Mouse (Mus musculus): ENCODE measurements around the gene Gm19426. TPM values are rescaled to one million over a fixed set of nuclear protein-coding genes. Genes with fewer than 3 reads are reported as not detected.

The Gm19426 gene
- polyA plus RNA-seq, 1 experiment: 9.9 TPM

DNA sequence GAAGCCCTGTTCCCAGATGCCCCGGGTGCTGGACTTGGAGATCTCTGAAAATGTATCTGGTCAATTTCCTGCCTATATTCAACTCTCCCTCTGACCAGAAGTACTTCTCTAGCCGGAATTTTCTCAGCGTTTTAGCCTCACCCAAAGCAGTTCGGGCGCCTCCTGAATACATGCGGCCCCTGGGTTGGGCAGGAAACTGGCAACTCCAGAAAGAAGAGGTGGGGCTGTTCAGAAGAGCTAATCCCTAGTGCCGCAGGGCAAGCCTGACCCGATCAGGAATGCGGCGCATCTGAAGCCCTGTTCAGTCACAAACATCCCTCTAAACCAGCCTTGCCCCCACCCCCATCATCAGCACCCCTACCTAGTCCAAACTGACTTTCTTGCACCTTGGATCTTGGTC is 671 bp upstream of the Gm19426 start:
- Histone ChIP-seq H3K4me3 (ENCODE audit: low read depth, low read length) (peak overlapping the region; percentile 92), H3K9me3 (replicated peaks; ENCODE audit: control insufficient read depth, insufficient read depth, low read length, poor library complexity, severe bottlenecking) (no peaks in the 10 kb centered on the region), H3K27ac (ENCODE audit: insufficient read depth, low read length) (peak overlapping the region; percentile 97), H3K36me3 (ENCODE audit: control insufficient read depth, insufficient read depth, low read length, poor library complexity, severe bottlenecking) (peaks cover 4% of the 10 kb centered on the region), H3K9ac (ENCODE audit: low read depth, poor library complexity, severe bottlenecking) (peak overlapping the region; percentile 94), H3K27me3 (ENCODE audit: control insufficient read depth, insufficient read depth, low read length, poor library complexity, severe bottlenecking) (no peaks in the 10 kb centered on the region), H3K4me1 (ENCODE audit: control insufficient read depth, insufficient read depth, low read length) (no peaks in the 10 kb centered on the region)
- TF ChIP-seq EP300 (IDR thresholded peaks at IDR 0.05; ENCODE audit: insufficient read depth, low read depth, low read length): peak; percentile 95
- no peak for TF ChIP-seq POLR2A (IDR thresholded peaks at IDR 0.05; ENCODE audit: insufficient read depth, low read length)

DNA sequence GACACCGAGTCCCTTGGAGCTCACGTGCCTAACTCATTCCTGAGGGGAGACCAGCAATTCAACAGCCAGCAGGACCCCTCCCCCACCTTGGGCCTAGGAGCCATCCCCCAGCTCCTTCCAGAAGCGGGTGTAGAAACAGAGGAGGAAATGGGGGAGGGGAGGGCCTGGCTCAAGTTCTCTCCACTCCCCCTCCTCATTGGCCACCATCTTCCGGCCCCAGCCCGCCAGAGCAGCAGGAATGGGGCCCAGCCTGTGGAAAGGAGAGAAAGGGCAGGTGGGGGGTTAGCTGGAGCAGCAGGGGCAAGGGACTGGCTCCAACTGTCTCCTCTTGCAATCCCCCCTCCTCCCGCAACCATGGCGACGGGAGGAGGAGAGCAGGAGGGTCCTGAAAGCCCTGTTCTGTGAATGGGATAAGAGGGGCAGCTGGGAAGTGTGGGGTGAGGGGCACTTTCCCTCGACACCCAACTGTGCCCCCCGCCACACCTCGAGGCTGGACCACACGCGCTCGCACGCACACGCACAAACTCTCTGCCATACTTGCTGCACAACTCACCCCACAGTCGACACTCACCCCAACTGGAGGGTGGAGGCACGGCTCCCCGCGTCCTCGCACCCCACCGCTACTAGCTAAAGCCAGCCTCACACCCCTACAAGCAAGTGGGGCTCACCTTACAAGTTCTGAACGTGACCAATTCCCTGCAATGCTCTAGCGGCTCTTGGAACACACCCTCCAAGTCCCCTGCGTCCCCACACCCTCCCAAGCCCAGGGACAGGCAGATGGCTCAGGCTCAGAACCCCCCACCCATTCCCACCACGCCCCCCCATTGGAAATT is 788 bp downstream of the Gm19426 start:
- peak overlapping the region; percentile 86 for H3K4me3 ChIP-seq (ENCODE audit: low read depth, low read length)
- H3K27me3 ChIP-seq (ENCODE audit: control insufficient read depth, insufficient read depth, low read length, poor library complexity, severe bottlenecking): no peaks in the 10 kb centered on the region
- peak overlapping the region; percentile 94 for H3K9ac ChIP-seq (ENCODE audit: low read depth, poor library complexity, severe bottlenecking)
- H3K9me3 ChIP-seq (replicated peaks; ENCODE audit: control insufficient read depth, insufficient read depth, low read length, poor library complexity, severe bottlenecking): no peaks in the 10 kb centered on the region
- peaks cover 4% of the 10 kb centered on the region for H3K36me3 ChIP-seq (ENCODE audit: control insufficient read depth, insufficient read depth, low read length, poor library complexity, severe bottlenecking)
- H3K4me1 ChIP-seq (ENCODE audit: control insufficient read depth, insufficient read depth, low read length): no peaks in the 10 kb centered on the region
- peak; percentile 24 for TF ChIP-seq POLR2A (IDR thresholded peaks at IDR 0.05; ENCODE audit: insufficient read depth, low read length)
- peak; percentile 91 for TF ChIP-seq EP300 (IDR thresholded peaks at IDR 0.05; ENCODE audit: insufficient read depth, low read depth, low read length)
- TF ChIP-seq CTCF (IDR thresholded peaks at IDR 0.05; ENCODE audit: low read depth, low read length): no peak
- H3K27ac ChIP-seq (ENCODE audit: insufficient read depth, low read length): peak overlapping the region; percentile 91

DNA sequence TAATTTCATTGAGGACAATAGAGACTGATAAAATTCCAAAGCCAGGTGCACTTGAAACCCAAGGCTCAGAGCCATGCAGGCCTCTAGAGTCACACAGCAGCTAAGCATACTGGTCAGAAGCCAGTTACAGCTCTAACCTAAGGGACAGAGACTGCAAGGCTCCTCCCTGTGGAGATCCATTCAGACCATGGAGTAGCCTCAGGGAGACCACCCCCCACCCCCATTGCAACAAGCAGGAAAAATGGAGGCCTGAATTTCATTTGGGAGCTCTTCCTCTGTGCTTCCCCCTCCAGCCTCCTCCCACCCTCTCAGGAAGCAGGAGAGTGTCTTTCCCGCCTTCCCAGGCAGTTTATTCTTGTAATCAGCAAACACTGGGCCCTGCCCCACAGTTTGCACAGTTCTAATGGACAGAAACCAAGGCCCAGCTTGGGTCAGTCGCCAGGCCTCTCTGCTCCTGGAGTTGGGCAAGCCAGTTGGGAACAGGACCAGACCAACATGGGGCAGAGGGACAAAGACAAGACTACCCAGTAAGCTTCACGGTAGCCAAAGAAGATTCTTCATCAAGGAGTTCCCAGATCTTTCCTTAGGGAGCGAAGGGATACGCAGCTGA is 1.5 kb downstream of the Gm19426 start:
- H3K27ac ChIP-seq (ENCODE audit: insufficient read depth, low read length): peak overlapping the region; percentile 91
- H3K4me1 ChIP-seq (ENCODE audit: control insufficient read depth, insufficient read depth, low read length): no peaks in the 10 kb centered on the region
- no peaks in the 10 kb centered on the region for H3K9me3 ChIP-seq (replicated peaks; ENCODE audit: control insufficient read depth, insufficient read depth, low read length, poor library complexity, severe bottlenecking)
- peaks cover 4% of the 10 kb centered on the region for H3K36me3 ChIP-seq (ENCODE audit: control insufficient read depth, insufficient read depth, low read length, poor library complexity, severe bottlenecking)
- TF ChIP-seq POLR2A (IDR thresholded peaks at IDR 0.05; ENCODE audit: insufficient read depth, low read length) (no peak), CTCF (IDR thresholded peaks at IDR 0.05; ENCODE audit: low read depth, low read length) (no peak), EP300 (IDR thresholded peaks at IDR 0.05; ENCODE audit: insufficient read depth, low read depth, low read length) (0 out of 2 replicates have a peak, but pooled peaks have one; percentile 27)
- H3K27me3 ChIP-seq (ENCODE audit: control insufficient read depth, insufficient read depth, low read length, poor library complexity, severe bottlenecking): no peaks in the 10 kb centered on the region
- H3K4me3 ChIP-seq (ENCODE audit: low read depth, low read length): peak overlapping the region; percentile 86
- H3K9ac ChIP-seq (ENCODE audit: low read depth, poor library complexity, severe bottlenecking): peak overlapping the region; percentile 94

DNA sequence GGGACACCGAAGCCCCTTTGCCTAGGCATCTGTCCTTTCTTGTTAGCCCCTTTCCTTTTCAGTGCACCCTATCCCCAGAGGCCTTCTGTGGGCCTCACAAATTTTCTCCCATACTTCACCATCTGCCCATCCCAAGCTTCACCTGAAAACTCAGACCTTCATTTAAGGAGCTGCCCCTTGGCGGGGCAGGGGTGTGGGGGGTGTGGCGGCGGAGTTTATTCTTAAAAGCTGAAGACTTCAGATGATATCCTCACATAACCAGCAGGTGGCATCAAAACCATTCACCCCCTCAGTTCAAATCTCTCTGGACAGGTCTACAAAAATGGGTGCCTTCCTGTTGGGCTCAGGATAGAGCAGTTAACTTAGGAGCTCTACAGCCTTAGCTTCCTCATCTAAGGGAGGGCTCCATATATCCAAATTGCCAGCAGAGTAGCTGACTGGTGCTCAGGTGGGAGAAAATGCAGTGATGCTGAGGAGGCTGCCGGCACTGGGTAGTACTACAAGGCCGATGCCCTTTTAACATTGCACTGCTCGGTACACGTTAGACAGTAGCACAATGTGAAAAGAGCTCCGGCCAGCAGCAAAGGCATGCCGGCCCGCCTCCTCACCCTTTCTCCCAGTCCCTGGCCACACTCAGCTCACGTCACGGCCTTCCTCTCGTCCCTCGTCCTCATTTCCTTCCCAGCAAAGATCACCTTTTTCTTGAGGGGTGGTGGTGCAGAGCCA is 2.7 kb downstream of the Gm19426 start:
- TF ChIP-seq POLR2A (IDR thresholded peaks at IDR 0.05; ENCODE audit: insufficient read depth, low read length) (no peak), EP300 (IDR thresholded peaks at IDR 0.05; ENCODE audit: insufficient read depth, low read depth, low read length) (no peak), CTCF (IDR thresholded peaks at IDR 0.05; ENCODE audit: low read depth, low read length) (no peak)
- H3K27me3 ChIP-seq (ENCODE audit: control insufficient read depth, insufficient read depth, low read length, poor library complexity, severe bottlenecking): no peaks in the 10 kb centered on the region
- H3K9me3 ChIP-seq (replicated peaks; ENCODE audit: control insufficient read depth, insufficient read depth, low read length, poor library complexity, severe bottlenecking): no peaks in the 10 kb centered on the region
- H3K4me1 ChIP-seq (ENCODE audit: control insufficient read depth, insufficient read depth, low read length): no peaks in the 10 kb centered on the region
- H3K27ac ChIP-seq (ENCODE audit: insufficient read depth, low read length): peak overlapping the region; percentile 91
- H3K4me3 ChIP-seq (ENCODE audit: low read depth, low read length): peak overlapping the region; percentile 64
- peaks cover 4% of the 10 kb centered on the region for H3K36me3 ChIP-seq (ENCODE audit: control insufficient read depth, insufficient read depth, low read length, poor library complexity, severe bottlenecking)
- peak overlapping the region; percentile 94 for H3K9ac ChIP-seq (ENCODE audit: low read depth, poor library complexity, severe bottlenecking)

DNA sequence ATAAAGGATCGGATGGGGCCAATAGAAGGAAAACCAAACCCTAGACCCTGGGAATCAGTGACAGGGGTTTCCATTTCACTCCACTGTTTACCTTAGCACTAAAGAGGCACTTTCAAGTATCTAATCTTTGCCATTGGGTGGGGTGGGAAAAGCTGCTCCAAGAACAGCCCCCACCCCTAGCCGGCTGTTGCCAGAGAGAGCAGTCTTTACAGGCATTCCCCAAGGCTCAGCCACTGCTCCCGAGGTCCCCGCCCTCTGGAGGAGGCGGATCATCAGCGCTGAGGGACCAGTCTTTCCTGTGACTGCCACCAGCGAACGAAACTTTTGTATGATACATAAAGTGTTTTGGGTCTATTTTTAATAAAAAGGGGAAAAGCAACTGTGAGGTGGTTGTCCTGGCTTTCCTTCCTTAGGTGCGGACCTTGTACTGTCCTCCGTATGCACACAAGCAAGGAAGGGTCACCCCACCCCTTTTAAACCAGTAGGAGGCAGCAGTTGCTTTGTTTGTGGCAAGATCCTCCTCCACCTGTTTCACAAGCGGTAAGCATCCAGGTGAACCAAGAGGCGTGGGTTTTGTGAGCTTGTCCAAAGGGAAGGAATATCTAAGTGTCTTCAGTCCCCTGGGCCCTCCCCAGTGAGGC is 5.1 kb downstream of the Gm19426 start:
- H3K27me3 ChIP-seq (ENCODE audit: control insufficient read depth, insufficient read depth, low read length, poor library complexity, severe bottlenecking): no peaks in the 10 kb centered on the region
- peak overlapping the region; percentile 8; the same call in 1 of the 2 replicates for H3K9ac ChIP-seq (ENCODE audit: low read depth, poor library complexity, severe bottlenecking)
- TF ChIP-seq POLR2A (IDR thresholded peaks at IDR 0.05; ENCODE audit: insufficient read depth, low read length): no peak
- TF ChIP-seq CTCF (IDR thresholded peaks at IDR 0.05; ENCODE audit: low read depth, low read length): peak; percentile 48
- 0 out of 2 replicates have a peak, but pooled peaks have one; percentile 54 for TF ChIP-seq EP300 (IDR thresholded peaks at IDR 0.05; ENCODE audit: insufficient read depth, low read depth, low read length)
- H3K27ac ChIP-seq (ENCODE audit: insufficient read depth, low read length): peak overlapping the region; percentile 91
- peaks cover 4% of the 10 kb centered on the region for H3K36me3 ChIP-seq (ENCODE audit: control insufficient read depth, insufficient read depth, low read length, poor library complexity, severe bottlenecking)
- no peak overlapping the region for H3K4me3 ChIP-seq (ENCODE audit: low read depth, low read length)
- no peaks in the 10 kb centered on the region for H3K9me3 ChIP-seq (replicated peaks; ENCODE audit: control insufficient read depth, insufficient read depth, low read length, poor library complexity, severe bottlenecking)
- H3K4me1 ChIP-seq (ENCODE audit: control insufficient read depth, insufficient read depth, low read length): no peaks in the 10 kb centered on the region
